Mouse (Mus musculus) liver, postnatal 0 days (tissue): Measurements from ENCODE around the gene Npl. TPM values are rescaled to one million over a fixed set of nuclear protein-coding genes. Genes with fewer than 3 reads are reported as not detected.
"Not testable (repeated sequence)": the region's sequence is repeated elsewhere in the genome, so short reads cannot be mapped to it uniquely, and the experiment has no call there.

Source experiments
- ATAC-seq: fragments of 200-750 bp; cut with Nextera tagmentation; 2 replicates; pipeline ENCODE4 v1.8.0; 2017; ENCODE audit warnings: mild to moderate bottlenecking, moderate library complexity
- DNase-seq: peaks from one replicate; pipeline ENCODE4 v3.0.0-alpha.2; 2016
- H3K27ac ChIP-seq: fragments of 300-500 bp; sonication (generic); 2 replicates; pipeline ENCODE4 v1.5.1; 2014; ENCODE audit warnings: antibody characterized with exemption, moderate library complexity, mild to moderate bottlenecking, low read depth
- H3K27me3 ChIP-seq: fragments of 300-500 bp; sonication (generic); 2 replicates; pipeline ENCODE4 v1.6.1; 2014; ENCODE audit warnings: low read length, control low read depth, mixed read lengths; ENCODE audit not compliant: insufficient read depth
- H3K36me3 ChIP-seq: fragments of 300-500 bp; sonication (generic); replicated peaks from 2 replicates; pipeline ENCODE4 v1.6.1; 2014; ENCODE audit warnings: mild to moderate bottlenecking, control low read depth, low read length, moderate library complexity, mixed read lengths; ENCODE audit not compliant: insufficient read depth
- H3K4me1 ChIP-seq: fragments of 300-500 bp; sonication (generic); 2 replicates; pipeline ENCODE4 v1.6.1; 2014; ENCODE audit warnings: antibody characterized with exemption, mild to moderate bottlenecking, control low read depth; ENCODE audit not compliant: insufficient read depth
- H3K4me2 ChIP-seq: fragments of 300-500 bp; sonication (generic); 2 replicates; pipeline ENCODE4 v1.6.1; 2014; ENCODE audit warnings: low read depth, mild to moderate bottlenecking, low read length, moderate library complexity, mixed read lengths
- H3K4me3 ChIP-seq: fragments of 300-500 bp; sonication (generic); 2 replicates; pipeline ENCODE4 v1.5.1; 2014; ENCODE audit warnings: low read depth, low read length
- H3K9ac ChIP-seq: fragments of 300-500 bp; sonication (generic); replicated peaks from 2 replicates; pipeline ENCODE4 v1.6.1; 2014; ENCODE audit warnings: mild to moderate bottlenecking, moderate library complexity
- H3K9me3 ChIP-seq: fragments of 300-500 bp; sonication (generic); 2 replicates; pipeline ENCODE4 v1.6.1; 2016; ENCODE audit warnings: mild to moderate bottlenecking, control low read depth, low read length, mixed read lengths
- CTCF ChIP-seq: sonication (generic); IDR thresholded peaks from 2 replicates; pipeline ENCODE4 v1.5.1; 2016; ENCODE audit warnings: antibody characterized with exemption, low read depth
- EP300 ChIP-seq: IDR thresholded peaks from 2 replicates; pipeline ENCODE4 v1.6.1; 2016; ENCODE audit warnings: antibody characterized with exemption, low read depth, mild to moderate bottlenecking
- WGBS: fragments of 180-500 bp; shearing (Covaris S2); extraction: QIAGEN DNeasy Blood & Tissue Kit; methylation state at CpG from one replicate; pipeline ENCODE4 v1.1.7; 2014; ENCODE audit not compliant: insufficient replicate concordance; 5-methylcytosine and 5-hydroxymethylcytosine counted together
- polyA plus RNA-seq: library from polyadenylated mRNA; unstranded; fragments of >200 nt; fragmentation: Nextera tagmentation; extraction: Ambion mirVana; gene quantifications from 2 replicates; pipeline ENCODE4 v1.2.1, GENCODE M21; 2015

Gene Npl
- polyA plus RNA-seq, 1 experiment from 2014 or later = 6.8 TPM

DNA sequence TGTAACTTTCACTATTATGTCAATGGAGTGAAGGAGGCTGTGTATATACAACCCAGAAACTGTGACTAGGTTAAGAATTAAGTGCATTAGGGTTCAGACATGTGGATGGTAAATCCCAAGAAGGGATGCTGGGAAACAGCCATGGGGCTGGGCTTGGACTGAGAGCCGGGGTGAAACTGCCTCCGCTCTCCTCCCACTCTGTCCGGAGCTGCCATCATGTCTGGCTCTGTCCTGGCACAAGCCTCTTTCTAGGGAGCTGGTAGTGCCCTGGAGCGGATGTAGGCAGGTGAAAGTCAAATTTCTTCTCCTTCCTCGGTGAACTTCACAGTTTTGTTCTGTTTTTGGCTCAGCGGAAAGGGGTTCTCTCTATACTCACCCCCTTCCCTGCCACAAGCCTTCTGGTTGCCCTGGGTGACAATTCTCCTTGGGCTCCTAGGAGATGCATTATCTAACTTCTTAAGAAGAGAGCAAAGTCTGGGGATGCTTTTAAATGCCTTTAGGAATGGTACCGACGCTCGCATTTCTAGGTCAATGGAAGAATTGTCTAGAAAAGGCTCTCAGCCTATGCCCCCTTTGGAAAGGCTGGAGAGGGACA lies 10.0 kb downstream of the Npl start:
- no peak for TF ChIP-seq CTCF
- TF ChIP-seq EP300 = no peak
- H3K36me3 ChIP-seq = no peaks in the 10 kb centered on the region
- DNase-seq = no peak
- no peak overlapping the region for H3K4me3 ChIP-seq
- no peaks in the 10 kb centered on the region for H3K4me1 ChIP-seq
- H3K27ac ChIP-seq = no peak overlapping the region
- no peaks in the 10 kb centered on the region for H3K27me3 ChIP-seq
- ATAC-seq = no peak
- no peak overlapping the region for H3K4me2 ChIP-seq
- 81% methylated on average over 9 of the region's 9 CpGs for WGBS
- H3K9me3 ChIP-seq = no peaks in the 10 kb centered on the region
- no peak overlapping the region for H3K9ac ChIP-seq

DNA sequence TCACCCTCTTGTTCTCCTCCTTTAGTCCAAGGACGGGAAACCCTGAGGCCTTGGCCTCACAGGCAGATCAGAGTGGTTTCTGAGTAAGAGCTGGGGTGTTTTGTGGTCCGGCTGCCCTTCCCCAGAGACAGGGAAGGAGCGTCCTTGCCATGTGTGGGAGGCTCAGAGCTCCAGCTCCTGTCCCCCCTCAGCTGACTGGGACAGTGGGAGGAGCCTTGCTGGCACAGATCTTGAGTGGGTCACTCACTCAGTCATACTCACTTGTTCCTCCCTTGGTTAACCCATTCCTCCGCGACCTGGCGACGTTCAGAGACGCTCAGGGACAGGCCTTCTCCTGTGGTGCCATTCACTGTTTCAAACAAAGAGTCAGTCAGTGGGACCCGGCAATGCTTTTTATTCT lies 14.2 kb downstream of the Npl start:
- H3K9me3 ChIP-seq = no peaks in the 10 kb centered on the region
- TF ChIP-seq EP300 (no peak), CTCF (no peak)
- H3K4me3 ChIP-seq = no peak overlapping the region
- no peaks in the 10 kb centered on the region for H3K36me3 ChIP-seq
- H3K27ac ChIP-seq = no peak overlapping the region
- no peak overlapping the region for H3K9ac ChIP-seq
- H3K4me1 ChIP-seq = no peaks in the 10 kb centered on the region
- 77% methylated on average over 9 of the region's 9 CpGs for WGBS
- ATAC-seq = no peak
- H3K4me2 ChIP-seq = no peak overlapping the region
- no peak for DNase-seq
- no peaks in the 10 kb centered on the region for H3K27me3 ChIP-seq

DNA sequence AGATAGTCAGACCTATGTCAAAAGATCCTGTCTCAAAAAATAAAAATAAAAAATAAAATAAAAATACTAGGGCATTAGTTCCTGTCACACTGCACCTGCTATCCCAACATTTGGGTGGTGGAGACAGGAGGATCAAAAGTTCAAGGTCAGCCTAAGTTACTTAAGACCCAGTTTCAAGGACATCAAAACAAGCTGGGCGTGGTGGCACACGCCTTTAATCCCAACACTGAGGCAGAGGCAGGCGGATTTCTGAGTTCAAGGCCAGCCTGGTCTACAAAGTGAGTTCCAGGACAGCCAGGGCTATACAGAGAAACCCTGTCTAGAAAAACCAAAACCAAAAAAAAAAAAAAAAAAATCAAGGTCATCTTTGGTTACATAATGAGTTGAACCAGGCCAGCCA lies 16.9 kb downstream of the Npl start:
- ATAC-seq, H3K4me2 ChIP-seq, H3K27me3 ChIP-seq, H3K9me3 ChIP-seq, H3K27ac ChIP-seq, DNase-seq, H3K4me1 ChIP-seq, H3K9ac ChIP-seq, H3K4me3 ChIP-seq, H3K36me3 ChIP-seq: not testable (repeated sequence)
- WGBS = 72% methylated on average over 3 of the region's 3 CpGs

DNA sequence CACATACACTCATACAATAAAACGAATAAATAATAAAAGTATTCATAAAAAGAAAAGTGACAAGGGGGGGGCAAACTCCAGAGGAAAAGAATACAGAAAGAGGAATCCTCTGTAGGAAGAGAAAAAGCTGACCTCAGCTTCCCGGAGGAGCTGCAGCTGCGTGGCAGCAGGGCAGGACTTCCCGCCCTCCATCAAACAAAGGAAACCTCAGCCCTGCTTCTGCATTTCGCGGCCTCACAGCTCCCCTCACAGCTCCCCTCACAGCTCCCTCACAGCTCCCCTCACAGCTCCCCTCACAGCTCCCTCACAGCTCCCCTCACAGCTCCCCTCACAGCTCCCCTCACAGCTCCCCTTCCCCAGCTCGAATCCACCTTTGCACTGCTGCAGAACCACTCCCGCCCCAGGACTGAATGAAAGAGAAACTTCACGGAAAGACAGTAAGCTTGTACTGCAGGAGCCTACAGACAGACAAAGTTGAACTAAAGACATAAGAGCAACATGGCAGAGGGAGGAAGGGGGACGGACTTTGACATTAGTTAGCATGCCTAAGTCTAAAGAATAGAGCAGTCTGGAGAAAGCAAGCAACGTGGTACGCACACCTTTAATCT lies 17.5 kb downstream of the Npl start:
- ATAC-seq = no peak
- no peaks in the 10 kb centered on the region for H3K4me1 ChIP-seq
- 0 out of 2 replicates have a peak overlapping the region, but pooled peaks have one; percentile 10 for H3K4me3 ChIP-seq
- TF ChIP-seq CTCF (no peak), EP300 (no peak)
- H3K9ac ChIP-seq = peak overlapping the region; percentile 24; the same call in 1 of the 2 replicates
- no peak overlapping the region for H3K27ac ChIP-seq
- no peaks in the 10 kb centered on the region for H3K9me3 ChIP-seq
- H3K27me3 ChIP-seq = no peaks in the 10 kb centered on the region
- no peaks in the 10 kb centered on the region for H3K36me3 ChIP-seq
- H3K4me2 ChIP-seq = peak overlapping the region; percentile 56
- 15% methylated on average over 12 of the region's 12 CpGs for WGBS
- no peak for DNase-seq

DNA sequence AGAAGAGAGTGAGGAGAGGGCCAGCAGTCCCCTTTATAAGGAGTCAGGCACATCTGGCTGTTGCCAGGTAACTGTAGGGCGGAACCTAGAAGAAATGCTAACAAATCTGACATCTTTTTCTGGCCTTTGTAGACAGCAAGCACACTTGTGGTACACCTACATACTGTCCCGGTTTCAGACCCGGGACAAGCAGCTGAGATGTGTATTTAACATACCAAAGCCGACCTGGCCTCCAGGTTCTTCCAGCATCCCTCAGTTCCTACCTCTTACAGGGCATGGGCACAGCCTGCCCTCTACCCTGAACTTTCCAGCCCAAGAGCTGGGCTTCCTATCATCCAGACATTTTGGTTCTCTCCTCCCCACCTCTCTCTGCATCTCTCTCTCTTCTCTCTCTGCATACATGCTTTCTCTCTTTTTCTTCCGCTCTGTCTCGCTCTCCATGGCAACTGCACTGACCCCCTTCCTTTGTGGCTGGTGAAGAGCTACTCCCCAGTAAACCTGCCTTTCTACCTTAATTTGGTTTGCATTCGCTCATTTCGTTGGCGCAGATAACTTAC lies 18.1 kb downstream of the Npl start:
- Histone ChIP-seq H3K9me3 (no peaks in the 10 kb centered on the region), H3K4me1 (no peaks in the 10 kb centered on the region), H3K36me3 (no peaks in the 10 kb centered on the region), H3K4me2 (peak overlapping the region; percentile 56), H3K27me3 (no peaks in the 10 kb centered on the region), H3K9ac (no peak overlapping the region), H3K27ac (no peak overlapping the region), H3K4me3 (no peak overlapping the region)
- DNase-seq = no peak
- WGBS = 34% methylated on average over 9 of the region's 9 CpGs
- ATAC-seq = no peak
- no peak for TF ChIP-seq CTCF
- TF ChIP-seq EP300 = no peak

DNA sequence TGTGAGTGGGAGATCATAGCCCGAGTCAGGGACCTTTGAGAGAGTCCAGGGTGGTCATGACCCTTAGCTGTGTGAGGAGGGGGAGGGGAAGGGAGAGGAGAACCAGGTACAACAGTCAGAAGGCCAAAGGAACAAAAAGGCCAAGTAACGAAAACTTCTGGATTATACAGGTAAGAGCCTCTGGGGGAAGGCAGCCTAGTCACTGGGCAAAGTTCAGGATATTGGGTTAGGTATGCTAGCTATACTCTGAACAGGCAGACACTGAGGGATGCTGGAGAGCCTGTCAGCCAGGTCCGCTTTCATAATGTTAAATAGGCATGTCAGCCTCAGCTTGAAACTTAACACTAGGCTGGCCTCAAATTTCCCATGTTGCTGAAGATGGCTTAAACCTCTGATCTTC lies 27.7 kb downstream of the Npl start:
- H3K4me1 ChIP-seq = no peaks in the 10 kb centered on the region
- no peak overlapping the region for H3K27ac ChIP-seq
- no peak overlapping the region for H3K9ac ChIP-seq
- ATAC-seq (no peak), DNase-seq (no peak)
- TF ChIP-seq CTCF (no peak), EP300 (no peak)
- H3K4me3 ChIP-seq = no peak overlapping the region
- no peaks in the 10 kb centered on the region for H3K27me3 ChIP-seq
- no peaks in the 10 kb centered on the region for H3K36me3 ChIP-seq
- H3K9me3 ChIP-seq = no peaks in the 10 kb centered on the region
- H3K4me2 ChIP-seq = no peak overlapping the region
- WGBS = 51% methylated on average over 3 of the region's 3 CpGs
